Mouse (Mus musculus) fibroblast of lung, adult 2 months (primary cell): ENCODE data around the gene Dcst2.

Experiments
- DNase-seq: peaks from one replicate; pipeline ENCODE4 v3.0.0-alpha.2; 2011; ENCODE audit warnings: low read depth

The Dcst2 gene

DNA sequence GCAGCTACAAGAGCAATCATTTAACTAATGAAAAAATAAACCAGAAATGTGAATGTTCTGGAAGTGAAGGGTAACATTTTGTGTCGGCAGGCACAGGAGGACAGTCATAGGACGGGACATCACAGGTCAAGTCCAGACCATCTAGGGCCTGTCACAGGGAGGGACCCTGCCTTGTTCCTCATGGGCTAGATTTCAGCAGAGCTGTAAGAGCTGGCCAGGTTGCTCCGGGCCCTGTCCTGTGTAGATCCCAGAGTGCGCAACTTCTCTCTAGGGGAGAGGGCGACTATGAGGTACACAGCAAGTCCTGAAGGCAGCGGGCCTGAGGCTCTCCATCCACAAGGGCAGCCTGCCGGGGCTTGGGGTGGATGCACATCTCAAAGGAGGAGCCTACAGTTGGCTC lies at the start of gene Dcst2:
TSS of gene Dcst2 (plus strand) at position 301 of the 400 bp plus-strand sequence.
- no peak for DNase-seq

DNA sequence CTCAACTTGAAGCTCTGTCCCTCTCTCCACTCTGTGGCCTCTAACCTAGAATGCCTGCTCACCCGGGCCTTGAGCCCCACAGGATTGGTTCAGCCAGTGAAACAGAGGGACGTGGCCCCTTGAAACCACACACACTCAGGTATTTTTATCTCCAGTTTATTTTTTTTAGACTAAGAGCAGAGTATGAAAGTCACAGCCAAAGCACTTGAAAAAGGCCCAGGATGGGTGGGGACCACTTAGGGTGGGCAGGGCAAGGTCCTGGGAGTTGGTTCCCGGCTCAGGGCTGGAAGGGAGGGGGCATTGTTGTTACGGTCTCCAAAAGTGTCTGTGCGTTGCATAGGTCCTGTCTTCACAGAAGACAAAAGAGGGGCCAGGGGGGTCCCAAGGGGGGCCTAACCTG lies 47.4 kb upstream of the Dcst2 start:
- DNase-seq, result no peak

GRCm38 (mm10) chr3:89314791-89315190 lies 47.0 kb upstream of the Dcst2 start:
- DNase-seq, result no peak

DNA sequence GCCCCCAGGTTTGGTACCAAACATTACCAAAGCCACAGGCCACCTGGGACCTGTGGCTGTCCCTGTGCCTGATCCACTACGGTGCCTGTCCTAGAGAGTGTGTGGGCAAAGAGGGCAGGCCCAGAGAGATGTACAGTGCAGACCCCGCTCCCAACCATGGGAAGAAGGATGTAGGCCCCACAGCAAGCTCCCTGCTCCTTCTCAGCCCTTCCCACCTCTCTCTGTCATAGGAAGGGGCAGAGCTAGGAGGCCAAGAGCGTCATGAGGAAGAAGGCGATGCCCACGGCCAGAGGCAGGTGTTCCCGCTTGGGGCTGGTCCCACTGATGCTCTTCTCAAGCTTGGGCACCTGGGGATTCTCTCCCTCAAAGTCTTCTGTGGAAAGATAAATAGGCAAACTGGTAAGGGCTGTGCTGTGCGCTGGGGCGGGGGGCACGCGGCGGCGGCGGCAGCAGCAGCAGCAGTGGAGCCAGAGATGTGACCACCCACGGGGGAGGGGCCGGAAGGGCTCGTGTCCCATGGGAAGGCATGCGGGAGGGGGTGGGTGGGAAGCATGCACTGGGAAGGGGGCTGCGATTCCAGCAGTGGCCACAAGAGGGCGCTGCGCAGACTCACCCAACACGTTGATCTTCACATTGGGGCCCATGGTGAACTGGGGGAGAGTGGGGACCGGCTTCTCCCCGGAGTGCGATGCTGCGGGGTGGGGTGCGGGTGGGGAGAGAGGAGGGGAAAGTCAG lies 46.4 kb upstream of the Dcst2 start:
- DNase-seq, result no peak

DNA sequence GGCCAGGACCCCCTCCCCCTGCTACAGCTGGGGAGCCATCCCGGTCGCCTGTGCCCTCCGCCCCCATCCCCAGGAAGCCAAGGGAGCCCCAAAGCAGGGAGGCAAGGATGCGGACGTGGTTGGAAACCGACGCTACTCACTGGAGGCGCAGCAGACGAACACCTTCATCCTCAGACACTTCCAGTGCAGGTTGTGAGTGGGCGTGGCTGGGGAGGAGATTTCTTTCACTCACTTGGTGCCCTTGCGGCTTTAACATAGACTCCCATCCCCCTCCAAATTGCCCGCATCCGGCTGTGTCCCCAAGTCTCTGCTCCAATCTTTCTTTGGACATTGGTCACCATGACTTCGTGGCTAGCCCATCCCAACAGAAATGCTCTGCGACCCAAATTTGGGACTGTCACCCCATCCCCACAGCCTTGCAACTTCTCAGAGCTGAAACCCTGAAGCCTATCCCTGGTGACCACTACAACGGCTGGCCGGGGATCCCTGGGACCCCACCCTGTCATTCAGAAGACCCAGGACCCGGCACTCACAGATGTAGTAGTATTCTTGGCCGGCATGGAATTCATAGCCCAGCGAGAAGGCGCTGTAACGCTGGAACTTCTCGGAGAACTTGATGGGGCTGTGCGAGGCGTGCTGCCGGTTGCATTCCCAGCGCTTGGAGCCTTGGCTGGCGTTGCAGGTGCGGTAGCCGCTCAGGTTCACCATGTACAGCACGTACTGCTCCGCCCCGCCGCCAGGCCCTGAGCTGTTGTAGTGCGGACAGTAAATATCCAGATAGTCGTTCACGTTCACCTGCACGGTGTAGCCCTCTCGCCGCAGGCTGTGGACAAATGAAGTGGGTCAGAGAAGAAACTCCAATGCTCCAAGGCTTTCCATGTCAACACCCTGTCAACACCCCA lies 45.6 kb upstream of the Dcst2 start:
- DNase-seq, result no peak

GRCm38 (mm10) chr3:89316833-89317232 lies 44.9 kb upstream of the Dcst2 start:
- no peak for DNase-seq

DNA sequence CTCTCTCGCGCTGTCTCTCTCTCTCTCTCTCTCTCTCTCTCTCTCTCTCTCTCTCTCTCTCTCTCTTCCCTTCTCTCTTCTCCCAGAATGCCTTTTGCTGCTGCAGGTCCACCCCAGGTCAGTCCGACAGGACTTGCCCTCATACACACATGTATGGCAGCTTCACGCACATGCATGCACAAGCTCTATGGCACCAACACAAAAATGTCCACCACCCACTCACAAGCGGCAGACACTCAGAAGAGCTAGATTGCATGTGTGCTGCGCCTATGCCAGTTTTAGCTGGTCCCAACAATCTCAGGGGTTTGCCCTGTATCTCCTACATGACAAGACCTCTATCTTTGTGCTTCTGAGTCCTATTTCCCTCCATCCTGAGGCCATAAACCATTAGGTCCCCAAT lies 44.5 kb upstream of the Dcst2 start:
- DNase-seq, result no peak

GRCm38 (mm10) chr3:89318316-89318715 lies 43.5 kb upstream of the Dcst2 start:
- no peak for DNase-seq

GRCm38 (mm10) chr3:89318971-89319590 lies 42.7 kb upstream of the Dcst2 start:
- no peak for DNase-seq

GRCm38 (mm10) chr3:89319591-89320350 lies 42.0 kb upstream of the Dcst2 start:
- no peak for DNase-seq

GRCm38 (mm10) chr3:89320581-89321182 lies 41.1 kb upstream of the Dcst2 start:
- no peak for DNase-seq

- DNase-seq, result no peak
Observed at GRCm38 (mm10) chr3:89321183-89322130, 40.3 kb upstream of the Dcst2 start.

- no peak for DNase-seq
Observed at GRCm38 (mm10) chr3:89322131-89322500, 39.7 kb upstream of the Dcst2 start.

DNA sequence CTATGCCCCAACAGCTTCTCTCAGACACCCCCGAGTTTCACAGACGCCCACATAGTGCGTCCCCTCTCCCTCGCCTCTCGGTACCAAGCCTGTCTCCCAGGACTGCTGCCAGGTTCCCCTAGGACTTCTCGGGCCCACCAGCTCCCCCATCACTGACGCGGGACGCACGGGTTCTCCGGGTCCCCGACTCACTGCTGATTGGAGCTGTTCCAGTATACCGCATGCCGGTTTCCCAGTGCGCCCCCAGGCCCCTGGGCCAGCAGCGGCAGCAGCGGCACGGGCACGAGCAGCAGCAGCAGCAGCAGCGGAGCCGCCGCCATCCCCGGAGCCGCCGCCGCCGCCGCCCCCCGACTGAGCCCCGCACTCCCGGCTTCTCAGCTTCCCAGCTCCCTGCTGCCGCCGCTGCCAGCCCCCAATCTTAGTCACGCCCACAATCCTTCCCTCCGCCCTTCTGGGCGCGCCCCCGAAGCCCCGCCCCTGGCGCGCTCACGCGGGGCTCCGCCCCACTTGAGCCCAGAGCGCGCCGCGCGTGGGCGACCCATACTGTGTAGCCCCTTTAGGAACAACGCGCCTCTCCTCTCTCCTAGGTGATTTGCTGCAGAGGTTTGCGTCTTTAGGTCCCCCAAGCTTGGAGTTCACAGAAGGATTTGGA lies 39.1 kb upstream of the Dcst2 start, which contains the start of gene Efna3:
TSS of gene Efna3 (minus strand) at position 452 of the 652 bp plus-strand sequence.
- DNase-seq, result no peak

- DNase-seq, result no peak
Observed at GRCm38 (mm10) chr3:89325882-89326281, 35.9 kb upstream of the Dcst2 start.

DNA sequence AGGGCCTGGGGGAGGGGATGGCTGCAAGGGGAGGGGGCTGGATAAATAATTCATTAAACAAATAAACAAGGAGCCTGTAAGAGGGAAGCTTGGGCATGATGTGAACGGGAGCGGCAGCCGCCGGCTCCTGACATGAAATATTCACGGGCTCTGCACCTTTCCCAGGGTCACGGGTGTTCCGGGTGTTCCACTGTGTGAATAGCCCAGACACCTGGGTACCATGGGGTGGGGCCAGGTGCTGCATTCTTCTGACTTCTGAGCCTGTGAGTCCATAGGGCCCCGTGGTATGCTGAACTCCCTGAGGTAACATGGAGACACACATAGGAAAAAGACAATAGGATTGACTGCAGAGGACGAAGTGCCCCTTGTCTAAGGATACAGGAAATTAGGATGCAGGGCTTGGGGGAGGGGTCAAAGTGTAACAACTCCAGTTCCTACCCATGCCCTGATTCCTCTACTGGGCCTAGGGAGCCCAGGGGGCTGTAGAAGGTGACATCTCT lies 34.4 kb upstream of the Dcst2 start:
- no peak for DNase-seq

DNA sequence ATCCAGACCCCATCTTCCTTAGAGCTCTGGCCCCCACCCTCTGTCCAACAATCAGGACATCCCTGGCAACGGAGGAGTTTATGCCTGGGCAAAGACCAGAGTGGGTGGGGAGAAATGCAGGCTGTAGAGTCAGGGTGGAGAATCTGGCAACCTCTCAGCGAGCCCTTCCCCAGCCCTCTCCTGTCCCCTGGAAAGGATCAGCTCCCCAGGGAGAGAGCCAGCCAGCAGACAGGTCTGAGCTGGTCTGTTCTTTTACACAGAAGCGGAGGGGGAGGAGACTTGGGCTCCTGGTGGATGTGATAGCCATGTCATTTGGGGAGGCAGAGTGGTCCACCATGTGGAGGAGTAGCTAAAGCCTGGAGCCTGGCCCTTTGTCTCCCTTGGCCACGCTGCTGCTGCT lies 33.2 kb upstream of the Dcst2 start:
- DNase-seq, result no peak

DNA sequence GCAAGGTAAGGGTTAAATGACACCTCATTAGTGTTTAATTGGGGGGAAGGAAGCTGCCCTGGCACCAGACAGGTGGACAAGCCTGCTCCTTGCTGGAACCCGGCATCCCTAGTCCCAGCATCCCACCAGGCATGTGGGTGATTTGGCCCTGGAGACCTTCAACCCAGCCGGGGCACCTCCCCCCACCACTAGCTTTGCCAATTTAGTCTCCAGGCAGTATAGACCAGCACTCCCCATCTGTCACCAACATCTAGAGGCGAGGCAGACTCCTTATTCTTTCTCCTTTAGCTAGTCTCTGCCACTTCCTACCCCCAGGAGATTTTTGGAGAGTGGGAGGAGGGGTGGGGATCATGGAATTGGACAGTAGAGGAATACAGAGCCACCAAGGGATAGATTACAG lies 31.4 kb upstream of the Dcst2 start:
- DNase-seq, result no peak

GRCm38 (mm10) chr3:89330948-89331347 lies 30.8 kb upstream of the Dcst2 start:
- no peak for DNase-seq

- DNase-seq, result no peak
Observed at GRCm38 (mm10) chr3:89331561-89331960, 30.2 kb upstream of the Dcst2 start.
